Mouse (Mus musculus): ENCODE measurements around the gene Dock3.

DNA sequence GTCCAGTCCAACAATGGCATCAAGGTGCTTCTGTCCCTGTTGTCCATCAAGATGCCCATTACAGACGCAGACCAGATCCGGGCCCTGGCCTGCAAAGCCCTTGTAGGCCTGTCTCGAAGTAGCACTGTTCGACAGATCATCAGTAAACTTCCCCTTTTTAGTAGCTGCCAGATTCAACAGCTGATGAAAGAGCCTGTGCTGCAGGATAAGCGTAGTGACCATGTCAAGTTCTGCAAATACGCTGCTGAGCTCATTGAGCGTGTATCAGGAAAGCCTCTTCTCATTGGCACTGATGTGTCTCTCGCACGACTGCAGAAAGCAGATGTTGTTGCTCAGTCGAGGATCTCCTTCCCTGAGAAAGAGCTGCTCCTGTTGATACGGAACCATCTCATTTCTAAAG lies 373.7 kb downstream of the Dock3 start:
- TF ChIP-seq POLR2A (IDR thresholded peaks at IDR 0.05; ENCODE audit: insufficient read length, low read depth) (no peak), MAX (IDR thresholded peaks at IDR 0.05; ENCODE audit: low read depth) (no peak), USF1 (IDR thresholded peaks at IDR 0.05; ENCODE audit: low read depth) (no peak), POLR2AphosphoS2 (IDR thresholded peaks at IDR 0.05; ENCODE audit: insufficient read length, low read depth) (no peak), MYOD1 (IDR thresholded peaks at IDR 0.05; ENCODE audit: control insufficient read depth in 1 of 3, insufficient read length in 2 of 3, low read depth in 2 of 3) (no peak), MYOG (IDR thresholded peaks at IDR 0.05; ENCODE audit: control insufficient read depth in 1 of 3, insufficient read depth in 1 of 3, insufficient read length in 2 of 3, low read depth in 2 of 3) (no peak), E2F4 (IDR thresholded peaks at IDR 0.05; ENCODE audit: insufficient read depth) (no peak), SRF (IDR thresholded peaks at IDR 0.05; ENCODE audit: control insufficient read depth, insufficient read length, low read depth) (no peak)
